Mouse (Mus musculus) 3134 (cell line): ENCODE results near the gene Dnase1.
"Not testable (repeated sequence)": the region's sequence is repeated elsewhere in the genome, so short reads cannot be mapped to it uniquely, and the experiment has no call there.

Source experiments
- DNase-seq: peaks from one replicate; pipeline ENCODE4 v3.0.0-alpha.2; 2011; ENCODE audit warnings: low spot score; ENCODE audit not compliant: insufficient read length; ENCODE audit errors: extremely low read depth

Gene Dnase1

GRCm38 (mm10) chr16:4036807-4037206 is at the start of gene Dnase1:
Gene Dnase1 (plus strand): TSS chr16:4036942.
- DNase-seq: no peak

DNA sequence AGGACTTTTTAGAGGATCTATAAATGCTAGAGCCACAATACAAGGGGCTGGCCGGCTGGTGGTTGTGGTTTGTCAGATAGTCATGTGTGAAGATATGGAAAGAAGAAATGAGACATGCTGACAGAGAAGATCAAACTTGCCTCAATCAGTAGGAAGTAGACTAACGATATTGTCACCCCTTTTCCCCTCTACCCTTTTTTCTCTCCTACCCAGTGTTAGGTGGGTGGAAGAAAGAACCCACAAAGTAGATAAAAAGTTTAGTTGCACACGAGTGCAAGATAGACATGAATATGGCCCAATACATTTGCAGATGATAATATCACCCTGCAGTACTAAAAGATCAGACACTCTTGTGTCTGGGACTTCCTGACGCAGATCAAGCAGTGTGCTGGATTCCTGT is 48.3 kb upstream of the Dnase1 start:
- no peak for DNase-seq

DNA sequence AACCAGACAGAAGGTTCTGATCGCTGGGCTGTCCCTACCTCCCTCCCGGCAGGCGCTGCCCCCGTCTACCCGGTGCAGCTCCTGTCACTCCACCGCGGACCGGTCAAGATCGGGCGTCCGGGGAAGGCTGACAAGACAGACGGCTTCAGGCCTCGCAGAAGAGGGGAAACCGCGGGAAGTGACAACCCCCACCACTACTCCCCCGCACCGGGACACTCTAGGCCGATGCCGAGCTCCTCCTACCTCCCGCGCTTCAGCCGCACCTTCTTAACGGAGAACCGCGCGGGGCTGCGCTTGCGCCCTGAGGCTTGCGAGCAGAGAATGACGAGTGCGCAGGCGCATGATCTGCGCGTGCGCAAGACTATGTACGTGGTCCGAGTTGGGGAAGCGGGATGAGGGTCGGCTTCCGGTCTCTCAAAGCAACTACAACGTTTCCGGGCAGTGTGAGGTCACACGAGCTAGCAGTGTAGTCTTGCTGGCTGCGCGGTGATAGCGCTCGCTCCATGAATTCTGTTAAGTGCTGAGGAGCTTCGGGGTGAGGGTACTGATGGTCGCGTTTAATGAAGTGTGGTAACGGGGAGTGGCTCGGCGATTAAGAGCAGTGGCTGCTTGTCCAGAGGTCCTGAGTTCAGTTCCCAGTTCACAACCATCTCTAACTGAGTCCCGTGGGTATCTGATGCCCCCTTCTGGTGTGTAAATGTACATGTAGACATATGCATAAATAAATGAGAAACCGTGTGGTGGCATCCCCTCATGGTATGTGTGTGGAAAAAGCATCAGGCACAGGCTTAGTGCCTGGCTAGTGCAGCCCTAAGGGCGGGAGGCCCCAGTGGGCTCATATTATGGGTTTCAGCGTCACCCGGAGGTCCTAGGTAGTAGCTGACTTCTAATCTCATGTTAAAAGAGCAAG is 33.0 kb upstream of the Dnase1 start, which contains the start of gene Slx4:
Gene Slx4, minus strand, starts transcription at position 282 of the 910 bp plus-strand sequence.
- peak; percentile 98 for DNase-seq

- DNase-seq: no peak
Observed at GRCm38 (mm10) chr16:4012882-4013570, 23.7 kb upstream of the Dnase1 start.

DNA sequence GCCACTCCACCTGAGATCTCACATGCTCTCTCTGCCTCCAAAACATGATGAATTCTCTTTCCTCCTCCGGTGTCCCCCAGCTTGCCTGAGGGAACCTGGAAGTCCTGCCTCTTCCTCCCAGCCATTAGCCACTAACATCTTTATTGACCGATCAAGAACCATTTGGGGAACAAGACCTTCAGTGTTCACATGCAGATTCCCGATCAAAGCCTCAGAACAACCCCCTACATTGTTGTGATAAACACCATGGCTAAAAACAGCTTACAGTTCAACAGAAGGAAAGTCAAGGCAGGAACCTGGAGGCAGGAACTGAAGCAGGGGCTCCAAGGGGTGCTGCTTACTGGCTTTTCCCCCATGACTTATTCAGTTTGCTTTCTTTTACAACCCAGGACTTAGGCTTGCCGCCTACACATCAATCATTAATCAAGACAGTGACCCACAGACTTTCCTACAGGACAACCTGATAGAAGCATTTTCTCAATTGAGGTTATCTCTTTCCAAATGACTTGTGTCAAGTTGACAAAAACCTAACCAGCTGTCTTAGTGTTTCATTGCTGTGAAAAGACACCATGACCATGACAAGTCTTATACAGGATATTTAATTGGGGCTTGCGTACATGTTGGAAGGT is 22.6 kb upstream of the Dnase1 start:
- no peak for DNase-seq

DNA sequence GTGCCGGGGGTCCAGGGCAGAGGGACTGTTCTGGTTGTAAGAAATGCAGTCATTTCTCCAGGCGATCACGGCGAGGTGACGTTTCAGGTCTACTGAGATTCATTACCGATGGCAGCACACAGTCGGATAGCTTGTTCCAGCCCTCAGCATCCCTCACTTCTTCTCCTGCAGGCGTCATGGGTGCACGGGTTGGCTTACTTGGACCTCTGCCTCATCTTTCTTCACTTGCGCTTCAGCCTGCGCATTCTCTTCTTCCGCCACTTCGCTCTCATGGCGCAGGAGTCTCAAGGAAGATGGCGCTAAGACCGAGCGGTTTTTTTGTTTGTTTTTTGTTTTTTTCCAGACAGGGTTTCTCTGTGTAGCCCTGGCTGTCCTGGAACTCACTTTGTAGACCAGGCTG is 20.0 kb upstream of the Dnase1 start:
- DNase-seq: not testable (repeated sequence)

- not testable (repeated sequence) for DNase-seq
Observed at GRCm38 (mm10) chr16:4017466-4017865, 19.3 kb upstream of the Dnase1 start.

- no peak for DNase-seq
Observed at GRCm38 (mm10) chr16:4021241-4021640, 15.5 kb upstream of the Dnase1 start.

DNA sequence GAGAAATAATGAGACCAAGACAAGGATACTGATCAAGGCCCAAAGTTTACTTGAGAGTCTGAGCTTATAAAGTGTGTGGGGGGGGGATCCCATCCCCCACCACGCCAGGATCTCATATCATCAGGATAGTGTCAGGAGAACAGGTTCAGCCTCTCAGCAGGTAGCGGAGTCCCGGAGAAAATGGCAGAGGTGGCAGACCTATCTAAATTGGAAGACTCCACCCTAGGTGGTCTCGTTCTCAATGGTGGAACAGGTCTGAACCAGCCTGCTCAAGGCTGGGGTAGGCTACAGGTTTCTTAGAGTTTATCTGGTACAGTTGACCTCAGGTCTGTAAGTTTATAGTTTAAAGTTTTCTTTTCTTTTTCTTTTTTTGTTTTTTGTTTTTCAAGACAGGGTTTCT is 14.0 kb upstream of the Dnase1 start:
- no peak for DNase-seq

DNA sequence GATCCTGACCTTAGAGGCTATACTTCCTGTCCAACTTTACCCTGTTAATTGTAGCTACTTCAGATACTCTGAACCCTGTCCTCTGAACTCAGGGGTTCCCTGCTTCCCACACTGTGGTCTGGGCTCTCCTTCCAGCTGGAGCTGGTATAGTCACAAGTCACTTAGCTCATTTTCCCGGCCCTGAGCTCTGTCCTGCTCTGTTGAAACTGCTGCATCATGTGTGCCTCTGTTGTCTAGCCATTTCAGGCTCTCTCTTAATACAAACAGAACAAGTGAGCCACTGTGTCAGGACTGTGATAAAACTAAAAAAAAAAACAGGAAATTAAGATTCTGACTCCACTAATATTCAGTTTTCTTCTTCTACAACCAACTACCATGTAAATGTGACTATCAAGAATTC is 10.1 kb upstream of the Dnase1 start:
- DNase-seq: no peak

DNA sequence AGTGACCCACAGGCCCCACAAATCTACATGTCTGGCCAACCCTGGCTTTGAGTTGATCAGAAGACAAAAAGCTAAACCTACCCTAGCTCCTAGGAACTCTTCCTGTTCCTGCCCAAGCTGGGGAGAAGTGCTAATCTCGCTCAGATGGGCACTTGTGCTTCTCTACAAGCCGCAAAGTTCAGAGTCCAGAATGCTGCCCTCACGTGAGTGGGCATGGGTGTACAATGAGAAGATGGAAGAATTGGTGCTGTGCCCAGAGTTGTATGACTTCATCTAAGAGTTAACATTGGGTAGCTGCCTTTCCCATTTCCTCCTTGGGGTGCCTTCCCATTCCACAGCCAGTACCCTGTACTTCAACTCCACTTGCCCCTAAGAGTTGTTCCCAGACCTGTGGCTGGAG is 9.5 kb upstream of the Dnase1 start:
- DNase-seq: no peak

GRCm38 (mm10) chr16:4029371-4029841 is 7.3 kb upstream of the Dnase1 start:
- DNase-seq: no peak

DNA sequence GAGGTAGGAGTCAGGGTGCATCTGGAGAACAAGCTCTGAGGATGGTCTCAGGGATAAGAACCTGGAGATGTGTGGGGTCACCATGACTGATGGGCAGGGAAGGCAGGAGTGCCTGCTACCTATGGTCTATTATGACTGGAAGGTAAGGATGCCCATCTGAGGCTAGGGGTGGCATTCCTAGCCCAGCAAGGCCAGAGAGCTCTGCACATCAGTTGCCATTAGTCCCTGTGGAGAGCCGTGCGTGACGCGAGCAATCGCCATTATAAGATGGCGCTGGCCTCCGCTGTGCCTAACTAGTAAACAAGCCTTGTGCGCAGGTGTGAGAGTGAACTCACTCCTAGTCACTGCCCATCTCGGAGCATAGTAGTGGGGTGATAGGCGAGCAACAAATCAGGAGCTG is 6.2 kb upstream of the Dnase1 start:
- no peak for DNase-seq

GRCm38 (mm10) chr16:4031441-4032274 is 5.1 kb upstream of the Dnase1 start:
- no peak for DNase-seq

DNA sequence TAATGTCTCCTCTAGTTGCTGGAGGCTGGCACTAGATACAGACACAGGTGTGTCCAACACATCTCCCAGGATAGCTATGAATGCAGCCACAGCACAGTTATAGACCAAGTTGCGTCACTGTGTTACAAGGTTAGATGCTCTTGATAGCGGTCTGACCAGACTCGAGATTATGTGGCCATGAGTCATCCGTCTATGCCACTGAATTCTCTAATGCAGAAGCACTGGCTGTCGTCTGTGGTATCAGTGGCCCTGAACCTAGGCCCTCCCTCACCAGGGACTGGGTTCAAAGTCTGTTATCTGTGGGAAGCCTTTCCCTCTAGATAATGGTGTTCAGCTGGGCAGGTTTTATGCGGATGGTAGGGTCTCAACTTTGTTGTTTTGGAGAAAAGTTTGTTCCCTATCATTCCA is 4.4 kb upstream of the Dnase1 start:
- DNase-seq: no peak

DNA sequence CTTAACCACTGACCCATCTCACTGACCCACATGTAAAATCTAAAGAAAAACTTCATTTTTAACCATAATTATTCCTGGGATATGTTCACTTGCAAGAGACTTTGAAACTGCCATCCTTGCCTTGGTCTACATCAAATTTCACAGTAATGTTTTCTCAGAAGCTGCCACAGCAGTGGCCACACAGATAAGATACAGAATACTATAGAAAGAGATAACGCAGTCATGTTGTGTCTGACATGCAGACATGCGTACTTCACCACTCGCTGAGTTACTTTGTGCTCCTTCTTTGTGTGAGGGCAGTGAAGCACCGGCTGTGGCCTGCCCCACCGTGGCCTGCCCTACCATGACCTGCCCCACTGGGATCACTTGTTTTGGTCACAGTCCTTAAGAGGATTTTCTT is 2.8 kb upstream of the Dnase1 start:
- DNase-seq: no peak

- no peak for DNase-seq
Observed at GRCm38 (mm10) chr16:4034476-4034875, 2.3 kb upstream of the Dnase1 start.

DNA sequence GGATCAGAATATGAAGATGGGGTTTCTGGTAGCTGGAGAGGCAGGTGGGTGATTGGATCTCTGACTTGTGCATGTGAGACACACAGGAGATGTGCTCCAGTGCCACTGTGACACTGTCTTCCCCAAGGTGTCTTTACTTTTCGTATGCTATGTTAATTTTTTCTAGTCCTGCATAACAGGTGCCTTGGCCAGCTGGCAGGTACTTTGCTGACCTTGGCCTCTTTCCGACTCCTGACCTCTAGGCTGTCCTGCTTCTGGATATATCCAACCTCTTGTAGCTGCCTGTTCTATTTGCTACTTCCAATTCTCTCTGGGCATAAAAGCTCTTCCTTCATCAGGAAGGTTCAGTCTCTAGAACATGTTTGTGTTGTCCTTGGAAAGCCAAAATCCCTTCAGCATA is 1.2 kb upstream of the Dnase1 start:
- no peak for DNase-seq

GRCm38 (mm10) chr16:4037690-4038089 is 948 bp downstream of the Dnase1 start:
- no peak for DNase-seq

DNA sequence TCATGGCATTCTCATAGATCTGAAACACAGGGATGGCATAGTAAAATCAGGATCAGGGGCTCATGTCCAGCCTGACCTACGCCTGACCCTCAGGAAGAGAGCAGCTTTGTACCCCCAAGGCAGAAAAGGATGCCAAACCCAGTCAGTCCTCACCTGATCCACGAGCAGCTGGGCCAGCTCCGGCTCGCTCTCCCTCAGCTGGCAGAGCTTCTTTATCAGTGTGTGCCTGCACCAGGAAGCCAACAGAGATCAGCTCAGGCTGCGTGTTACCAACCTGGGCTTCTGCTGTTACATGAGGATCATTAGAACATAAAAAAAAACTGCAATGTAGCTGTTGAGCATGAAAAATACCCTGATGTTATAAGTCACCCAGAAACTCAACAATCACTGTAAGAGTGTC is 3.5 kb downstream of the Dnase1 start:
- DNase-seq: no peak
